Mouse (Mus musculus): Measurements from ENCODE around the gene Gm49486. TPM values are rescaled to one million over a fixed set of nuclear protein-coding genes. Genes with fewer than 3 reads are reported as not detected.
A peak's percentile ranks its signal among the peaks of the same experiment; 100 is the strongest.

Gm49486 gene
- polyA plus RNA-seq, 1 experiment = 0.05 TPM

- H3K4me2 ChIP-seq (ENCODE audit: low read depth) = no peak overlapping the region
- no peaks in the 10 kb centered on the region for H3K79me2 ChIP-seq (ENCODE audit: control insufficient read depth, insufficient read depth)
- no peak overlapping the region for H3K4me3 ChIP-seq
- no peaks in the 10 kb centered on the region for H3K27me3 ChIP-seq (ENCODE audit: control insufficient read depth, insufficient read depth, insufficient read length)
- TF ChIP-seq TCF3 (IDR thresholded peaks at IDR 0.05; ENCODE audit: insufficient read length, low read depth) (peak; percentile 38), POLR2AphosphoS2 (IDR thresholded peaks at IDR 0.05; ENCODE audit: insufficient read length, low read depth) (no peak), MYOG (IDR thresholded peaks at IDR 0.05; ENCODE audit: control insufficient read depth in 1 of 3, insufficient read depth in 1 of 3, insufficient read length in 2 of 3, low read depth in 2 of 3) (peak in 2 of 3 experiments; percentile 86 to 91), MYOD1 (IDR thresholded peaks at IDR 0.05; ENCODE audit: control insufficient read depth in 1 of 3, insufficient read length in 2 of 3, low read depth in 2 of 3) (peak in 2 of 3 experiments; percentile 72 to 88)
- H3ac ChIP-seq (ENCODE audit: control insufficient read depth, insufficient read length) = no peak overlapping the region
- peaks cover 9% of the 10 kb centered on the region for H3K36me3 ChIP-seq (ENCODE audit: control insufficient read depth, insufficient read depth)
Measured at GRCm38 (mm10) chr15:79306043-79306637, 76.9 kb downstream of the Gm49486 start.

Other genes starting within 250 kb of the Gm49486 start
- gene H1f0, start 200.9 kb upstream of the Gm49486 start, polyA plus RNA-seq (2012; fragmentation: generic; extraction: Trizol) = 423 TPM
- gene Galr3, start 187.5 kb upstream of the Gm49486 start, polyA plus RNA-seq (2012; fragmentation: generic; extraction: Trizol) = 0.44 TPM
- 36.1 TPM for gene Ankrd54, start 166.5 kb upstream of the Gm49486 start, polyA plus RNA-seq (2012; fragmentation: generic; extraction: Trizol)
- 315 TPM for gene Eif3l, start 154.2 kb upstream of the Gm49486 start, polyA plus RNA-seq (2012; fragmentation: generic; extraction: Trizol)
- 18.0 TPM for gene Micall1, start 120.5 kb upstream of the Gm49486 start, polyA plus RNA-seq (2012; fragmentation: generic; extraction: Trizol)
- gene Polr2f, start 88.4 kb upstream of the Gm49486 start, polyA plus RNA-seq (2012; fragmentation: generic; extraction: Trizol) = 388 TPM
- gene 1700088E04Rik, start 88.1 kb upstream of the Gm49486 start, polyA plus RNA-seq (2012; fragmentation: generic; extraction: Trizol) = 15.2 TPM
- gene Sox10, start 64.2 kb upstream of the Gm49486 start, polyA plus RNA-seq (2012; fragmentation: generic; extraction: Trizol) = not detected
- 26.0 TPM for gene Pick1, start 218 bp upstream of the Gm49486 start, polyA plus RNA-seq (2012; fragmentation: generic; extraction: Trizol)
- gene Slc16a8, start 25.4 kb downstream of the Gm49486 start, polyA plus RNA-seq (2012; fragmentation: generic; extraction: Trizol) = 0.25 TPM
- gene Baiap2l2, start 56.1 kb downstream of the Gm49486 start, polyA plus RNA-seq (2012; fragmentation: generic; extraction: Trizol) = 1.7 TPM
- gene Pla2g6, start 99.0 kb downstream of the Gm49486 start, polyA plus RNA-seq (2012; fragmentation: generic; extraction: Trizol) = 36.3 TPM
- 15.6 TPM for gene Maff, start 117.2 kb downstream of the Gm49486 start, polyA plus RNA-seq (2012; fragmentation: generic; extraction: Trizol)
- 110 TPM for gene Tmem184b, start 174.2 kb downstream of the Gm49486 start, polyA plus RNA-seq (2012; fragmentation: generic; extraction: Trizol)
- gene Csnk1e, start 226.2 kb downstream of the Gm49486 start, polyA plus RNA-seq (2012; fragmentation: generic; extraction: Trizol) = 116 TPM